Mouse (Mus musculus): Measurements from ENCODE around the gene Gm3404.

DNA sequence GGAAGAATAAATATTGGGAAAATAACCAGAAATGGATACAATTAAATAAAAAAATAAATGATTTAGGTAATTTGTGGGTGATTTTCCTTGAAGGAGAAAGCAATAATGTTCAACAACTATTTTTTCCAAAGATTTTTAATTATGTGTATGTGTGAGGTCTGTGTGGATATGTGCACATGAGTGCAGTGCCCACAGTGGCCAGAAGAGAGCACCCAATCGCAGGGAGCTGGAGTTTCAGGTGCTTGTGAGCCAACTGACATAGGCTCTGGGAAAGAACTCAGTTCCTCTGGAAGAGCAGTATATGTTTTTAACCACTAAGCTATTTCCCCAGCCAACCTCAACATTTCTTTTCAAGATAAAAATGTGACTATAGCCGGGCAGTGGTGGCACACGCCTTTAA is 51.1 kb downstream of the Gm3404 start:
- peak; percentile 33; the same call in 1 of the 2 replicates for TF ChIP-seq CTCF (IDR thresholded peaks at IDR 0.05; ENCODE audit: low read depth)
- no peak for TF ChIP-seq EP300 (IDR thresholded peaks at IDR 0.05; ENCODE audit: low read depth)
